Mouse (Mus musculus) heart, postnatal 10 days (tissue): ENCODE measurements around the gene Pcbp1. TPM values are rescaled to one million over a fixed set of nuclear protein-coding genes. Genes with fewer than 3 reads are reported as not detected.
"Not testable (repeated sequence)": the region's sequence is repeated elsewhere in the genome, so short reads cannot be mapped to it uniquely, and the experiment has no call there.

Source experiments
- DNase-seq, 2 experiments: peaks; one replicate each; pipeline ENCODE4 v3.0.0; 2021
- intact Hi-C: fragments of 180-260 bp; cut with DNase I; formaldehyde crosslinking; loops from one replicate; pipeline ENCODE4 v1.15.1; 2025
- total RNA-seq, 2 experiments: library from RNA; stranded (reverse); gene quantifications; 2 replicates each; pipeline ENCODE4 v1.2.3; 2021

The Pcbp1 gene
- 100 to 1,000 TPM; 205 to 210 TPM for total RNA-seq

DNA sequence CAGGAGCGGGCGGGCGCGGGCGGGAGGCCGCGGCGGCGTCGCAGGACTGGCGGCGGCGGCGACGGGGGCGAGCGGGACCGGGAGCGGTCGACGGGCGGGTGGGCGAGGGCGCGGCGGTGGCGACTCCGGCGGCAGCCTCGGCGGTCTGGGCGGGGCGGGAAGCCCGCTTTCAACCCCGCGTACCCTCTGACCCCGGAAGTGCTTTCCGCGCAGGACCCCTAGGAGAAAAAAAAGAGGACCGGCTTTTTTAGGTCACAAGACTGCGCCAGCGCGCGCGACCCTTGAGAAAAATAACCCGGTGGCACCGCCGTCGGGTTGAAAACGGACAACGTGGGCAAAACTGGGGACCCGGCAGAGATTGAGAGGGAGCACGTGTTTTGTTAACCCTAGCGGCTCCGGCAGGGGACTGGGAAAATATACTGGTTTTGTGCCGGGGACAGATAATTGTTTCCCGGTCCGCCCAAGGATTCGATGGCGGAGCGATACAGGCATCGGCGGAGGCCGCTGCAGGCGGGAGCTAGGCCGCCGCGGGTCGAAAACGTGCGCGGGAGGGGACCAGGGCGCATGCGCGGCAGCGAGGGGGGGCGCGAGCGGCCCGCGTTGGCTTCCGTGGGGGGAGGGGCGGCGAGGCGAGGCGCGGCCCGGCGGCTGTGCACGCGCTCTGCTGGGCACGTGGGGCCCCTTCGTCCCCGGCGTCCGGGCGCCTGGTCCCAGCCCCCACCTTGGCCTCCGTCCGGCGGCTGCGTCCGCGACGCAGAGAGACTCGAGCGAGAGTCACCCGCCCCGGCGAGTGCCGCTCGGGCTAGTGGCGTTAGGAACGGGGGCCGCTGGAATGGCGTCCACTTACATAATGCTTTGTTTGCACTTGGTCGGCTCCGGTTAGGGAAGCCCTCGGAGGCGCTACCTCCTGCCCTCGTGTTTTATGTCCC is at the start of gene Pcbp1:
Pcbp1 (minus strand) TSS at position 290 of the 929 bp plus-strand sequence.
- intact Hi-C loops = no loop called here

DNA sequence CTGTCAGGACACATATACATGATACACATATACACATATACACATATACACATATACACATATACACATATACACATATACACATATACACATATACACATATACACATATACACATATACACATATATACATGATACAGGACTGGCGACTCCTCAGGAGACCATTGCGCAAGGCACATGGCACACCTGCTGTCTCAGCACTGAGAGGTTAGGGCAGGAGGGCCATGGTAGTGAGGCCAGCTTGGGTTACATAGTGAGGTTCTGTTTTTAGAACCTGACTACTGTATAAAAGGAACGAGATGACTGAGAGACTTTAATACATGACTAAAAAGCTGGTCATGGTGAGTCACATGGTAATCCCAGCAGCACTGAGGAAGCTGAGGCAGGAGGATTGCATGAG is 48.4 kb upstream of the Pcbp1 start:
- DNase-seq = no peak
- intact Hi-C loops = no loop called here

More for the DNA sequence above, at the start of gene Pcbp1:
- peak; percentile 98 for DNase-seq

DNA sequence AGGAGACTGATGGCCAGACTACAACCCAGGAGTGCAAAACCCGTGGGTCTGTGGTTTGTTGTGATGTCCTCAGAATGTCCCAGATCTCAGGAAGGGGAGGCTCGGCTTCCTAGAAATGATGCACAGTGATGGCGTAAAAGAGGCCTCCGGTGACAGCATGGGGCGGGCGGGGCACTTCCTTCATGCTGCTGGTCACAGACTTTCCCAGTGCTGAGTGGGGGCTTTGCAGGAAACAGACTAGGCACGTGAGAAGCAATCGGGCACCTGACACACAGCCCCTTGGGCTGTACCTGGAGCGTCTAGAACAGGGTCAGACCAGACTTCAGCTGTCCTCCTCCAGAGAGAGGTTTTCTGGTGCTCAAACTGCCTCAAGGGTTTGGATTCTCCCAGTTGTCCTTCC is 44.7 kb upstream of the Pcbp1 start:
- DNase-seq = peak in 1 of 2 experiments; percentile 31
- intact Hi-C loops = no loop called here

DNA sequence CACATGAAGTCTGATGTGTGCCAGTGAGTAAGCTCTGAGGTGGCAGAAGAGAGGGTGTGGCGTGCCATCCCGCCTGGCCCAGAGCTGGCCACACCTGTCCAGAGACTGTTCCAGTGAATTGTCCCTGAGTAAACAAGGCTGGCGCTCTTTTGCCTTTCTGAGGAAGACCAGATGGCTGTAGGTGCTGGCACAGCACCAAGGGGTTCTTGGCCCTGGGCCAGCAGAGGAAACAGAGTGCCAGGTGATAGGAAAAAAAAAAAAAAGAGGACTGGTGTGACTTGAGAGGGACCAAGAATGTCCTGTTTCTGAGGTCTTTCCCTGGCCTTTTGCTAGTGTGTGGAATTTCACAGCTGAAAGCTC is 43.3 kb upstream of the Pcbp1 start:
- intact Hi-C loops = no loop called here
- DNase-seq = peak; percentile 53 to 68

DNA sequence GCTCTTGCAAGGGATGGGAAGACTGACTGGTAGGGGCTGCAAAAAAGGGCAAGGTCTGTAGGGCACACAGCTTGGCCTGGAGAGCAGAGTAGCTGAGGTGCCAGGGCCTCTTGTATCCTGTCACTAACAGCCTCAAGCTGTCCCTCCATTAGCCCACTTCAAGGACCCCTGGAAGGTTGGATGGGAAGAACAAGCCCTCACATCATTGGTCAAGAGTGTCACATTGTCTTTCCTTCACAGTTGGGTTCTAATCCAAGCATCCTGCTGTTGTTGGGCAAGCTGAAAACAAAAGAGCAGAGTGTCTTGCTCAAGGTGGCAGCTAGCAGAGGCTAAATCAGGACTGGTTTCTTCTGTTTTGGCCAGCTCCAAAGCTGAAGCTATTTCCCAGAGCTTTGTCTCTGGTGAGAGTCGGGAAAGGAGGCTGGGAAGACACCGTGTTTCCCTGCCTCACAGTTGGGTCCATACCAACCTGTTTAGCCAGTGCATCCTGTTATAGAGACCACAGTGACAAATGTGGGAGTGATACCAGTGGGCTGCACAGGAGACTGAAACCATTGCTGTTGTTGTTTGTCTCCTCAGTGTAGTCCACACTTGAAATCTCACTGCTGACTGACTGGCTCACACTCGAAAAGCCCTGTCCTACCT is 42.8 kb upstream of the Pcbp1 start:
- DNase-seq = no peak
- intact Hi-C loops = no loop called here

DNA sequence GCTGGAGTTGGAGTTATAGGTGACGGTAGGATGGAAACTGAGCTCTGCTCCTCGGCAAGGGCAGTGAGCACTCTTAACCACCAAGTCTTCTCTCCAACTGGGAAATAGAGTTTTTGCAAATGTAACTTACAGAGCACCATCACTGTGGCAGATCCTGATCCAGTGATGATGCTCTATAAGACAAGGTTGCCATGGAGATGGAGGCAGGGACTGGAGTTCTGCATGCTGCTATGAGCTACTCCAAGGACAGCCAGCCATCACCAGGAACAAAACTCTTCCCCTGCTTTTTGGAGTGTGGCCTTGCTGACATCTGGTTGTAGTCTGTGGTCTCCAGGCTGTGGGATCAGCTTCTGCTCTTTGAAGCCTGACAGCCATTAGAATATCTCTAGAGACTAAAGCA is 39.7 kb upstream of the Pcbp1 start:
- intact Hi-C loops = no loop called here
- no peak for DNase-seq

DNA sequence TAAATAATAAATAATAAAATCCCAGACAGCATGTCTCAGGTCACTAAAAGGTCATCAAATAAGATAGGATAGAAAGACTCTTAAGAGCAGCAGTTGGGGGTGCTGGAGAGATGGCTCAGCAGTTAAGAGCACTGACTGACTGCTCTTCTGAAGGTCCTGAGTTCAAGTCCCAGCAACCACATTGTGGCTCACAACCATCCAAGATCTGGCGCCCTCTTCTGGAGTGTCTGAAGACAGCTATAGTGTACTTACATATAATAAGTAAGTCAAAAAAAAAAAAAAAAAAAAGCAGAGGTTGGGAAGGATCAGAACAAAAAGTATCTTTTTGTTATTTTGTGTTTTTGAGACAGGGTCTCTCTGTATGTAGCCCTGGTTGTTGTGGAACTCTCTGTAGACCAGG is 31.1 kb upstream of the Pcbp1 start:
- intact Hi-C loops, DNase-seq: not testable (repeated sequence)

DNA sequence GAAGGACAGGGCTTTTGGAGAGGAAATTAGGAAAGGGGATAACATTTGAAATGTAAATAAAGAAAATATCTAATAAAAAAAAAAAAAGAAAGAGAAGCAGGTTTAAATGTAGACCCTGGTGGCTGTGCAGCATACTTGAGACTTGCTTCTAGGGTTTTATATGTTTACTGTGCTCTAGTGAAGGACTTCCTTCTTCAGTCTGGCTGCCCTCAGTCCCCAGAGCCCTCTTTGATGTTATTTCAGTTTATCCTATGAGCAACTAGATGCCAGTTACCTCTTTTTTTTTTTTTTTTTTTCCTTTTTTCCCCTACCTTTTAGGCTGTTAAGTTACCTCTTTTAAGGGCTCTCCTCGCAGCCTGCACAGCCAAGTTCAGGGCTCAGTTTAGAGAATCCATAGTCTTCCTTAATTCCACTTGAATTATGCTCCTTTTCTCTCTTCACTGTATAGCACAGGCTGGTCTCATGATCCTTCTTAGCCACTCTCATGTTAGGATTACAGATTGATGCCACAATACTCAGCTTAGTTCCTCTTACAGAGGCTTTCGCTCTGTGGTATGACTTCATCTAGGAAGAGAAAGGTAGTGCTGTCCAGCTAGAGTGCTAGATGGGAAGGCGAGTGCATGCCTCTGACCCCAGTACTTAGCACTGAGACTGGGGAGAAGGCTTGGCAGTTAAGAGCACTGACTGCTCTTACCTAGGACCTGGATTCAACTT is 30.4 kb upstream of the Pcbp1 start:
- DNase-seq = no peak
- intact Hi-C loops = no loop called here

DNA sequence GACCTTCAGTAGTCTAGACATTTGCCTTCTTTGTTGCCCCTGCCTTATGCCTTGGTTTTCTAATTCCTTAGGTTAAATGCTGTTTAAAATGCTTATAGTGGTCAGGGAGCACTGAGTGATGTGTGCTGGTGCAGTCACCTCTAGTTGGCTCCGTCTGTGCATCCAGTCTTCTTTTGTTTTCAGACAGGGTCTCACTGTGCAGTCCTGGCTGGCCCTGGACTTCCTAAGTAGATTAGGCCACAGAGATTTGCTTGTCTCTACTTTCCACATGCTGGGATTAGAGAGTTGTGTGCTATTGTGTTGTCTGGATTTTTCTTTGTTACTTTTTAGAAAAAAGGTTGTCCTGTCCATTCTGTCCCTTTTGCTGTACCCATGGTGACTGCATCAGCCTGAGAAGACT is 24.5 kb upstream of the Pcbp1 start:
- no peak for DNase-seq
- intact Hi-C loops = no loop called here

DNA sequence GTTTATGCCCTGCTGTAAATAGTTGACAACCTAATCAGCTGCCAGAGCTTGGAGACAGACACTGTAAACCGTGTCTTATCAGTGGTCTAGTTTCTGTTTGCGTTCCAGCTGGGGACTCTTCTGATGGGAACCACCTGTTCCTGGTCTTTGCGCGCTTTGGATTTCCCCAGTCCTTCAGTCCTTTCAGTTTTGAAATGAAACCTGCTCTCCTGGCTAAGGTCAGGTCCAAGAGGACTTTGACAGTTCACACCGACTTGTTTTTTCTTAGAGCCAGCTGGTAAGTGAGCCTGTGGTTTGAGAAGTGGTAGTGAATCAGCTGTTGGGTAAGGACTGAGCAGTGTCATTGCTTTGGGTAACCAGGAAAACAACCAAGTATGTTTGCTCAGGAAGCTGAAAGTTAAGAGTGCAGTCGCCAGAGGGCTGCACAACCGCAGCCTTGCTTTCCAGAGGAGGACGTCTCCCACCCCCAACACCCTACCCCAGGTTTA is 21.8 kb upstream of the Pcbp1 start:
- intact Hi-C loops = loop anchor here (5.0 to 10.0 kb wide), 2 partner anchors 49 to 257 kb away; no protein-coding TSS in a partner anchor
- DNase-seq = peak; percentile 45 to 50

DNA sequence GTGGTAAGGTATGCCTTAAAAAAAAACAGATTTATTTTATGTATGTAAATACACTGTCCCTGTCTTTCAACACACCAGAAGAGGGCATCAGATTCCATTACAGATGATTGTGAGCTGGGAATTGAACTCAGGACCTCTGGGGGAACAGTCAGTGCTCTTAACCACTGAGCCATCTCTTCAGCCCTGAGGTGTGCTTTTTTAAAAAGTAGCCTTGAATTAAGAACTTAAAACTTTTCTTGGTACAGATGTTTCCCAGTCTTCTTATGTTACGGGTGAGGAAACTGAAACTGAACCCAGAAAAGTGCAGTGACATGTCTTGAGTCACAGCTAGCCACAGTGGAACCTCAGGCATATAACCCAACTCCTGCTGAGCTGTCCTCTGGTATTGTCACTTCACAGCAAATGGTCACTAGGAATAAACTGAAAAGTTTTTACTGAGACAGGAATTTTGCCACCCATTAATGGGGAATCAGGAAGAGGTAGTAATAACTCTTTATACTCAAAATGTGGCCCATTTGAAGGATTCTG is 21.2 kb upstream of the Pcbp1 start:
- DNase-seq = no peak

DNA sequence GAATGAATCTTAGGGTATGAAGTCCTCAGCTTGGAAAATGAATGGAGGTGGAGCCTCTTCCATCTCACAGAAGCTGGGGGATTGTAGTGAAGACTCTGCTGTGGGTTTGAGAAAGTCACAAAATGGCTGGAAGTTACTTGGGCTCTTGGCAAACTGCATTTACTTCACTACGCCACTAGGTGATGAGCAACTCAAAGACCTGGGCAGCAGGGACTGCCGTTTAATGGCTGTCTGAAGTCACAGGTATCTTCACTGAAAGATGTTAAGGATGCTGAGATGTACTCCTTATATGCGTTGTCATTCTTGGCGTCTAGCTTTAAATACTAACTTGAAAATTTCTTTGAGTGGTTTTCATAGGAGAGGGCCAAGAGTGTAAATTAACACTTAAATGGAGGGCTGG is 19.1 kb upstream of the Pcbp1 start:
- intact Hi-C loops = loop anchor here (1.0 to 10.0 kb wide), 5 partner anchors 52 to 260 kb away; no protein-coding TSS in a partner anchor
- peak; percentile 46 to 51 for DNase-seq

More for the DNA sequence above, 21.2 kb upstream of the Pcbp1 start:
- intact Hi-C loops = loop anchor here (5.0 to 10.0 kb wide), 2 partner anchors 50 to 258 kb away; no protein-coding TSS in a partner anchor

DNA sequence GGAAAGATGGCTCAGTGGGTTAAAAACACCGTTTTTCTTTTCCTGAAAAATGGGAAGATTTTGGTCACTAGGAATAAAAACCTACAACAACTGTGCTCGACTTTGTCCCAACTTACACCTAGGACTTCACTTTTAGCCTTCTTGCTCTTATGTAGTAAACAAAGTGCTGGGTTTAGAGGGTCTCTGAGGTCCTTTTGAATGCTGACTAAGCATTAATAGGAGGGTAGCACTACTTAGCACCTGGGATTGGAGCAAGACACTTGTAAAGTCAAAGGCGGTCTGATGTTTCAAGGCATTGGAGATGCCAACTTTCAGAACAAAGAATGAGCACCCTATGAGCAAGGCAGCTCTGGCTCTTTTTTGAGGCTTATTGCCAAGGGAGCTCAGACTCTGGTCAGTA is 17.7 kb upstream of the Pcbp1 start:
- DNase-seq = no peak
- intact Hi-C loops = loop anchor here (2.0 to 10.0 kb wide), 2 partner anchors 95 to 261 kb away; no protein-coding TSS in a partner anchor

DNA sequence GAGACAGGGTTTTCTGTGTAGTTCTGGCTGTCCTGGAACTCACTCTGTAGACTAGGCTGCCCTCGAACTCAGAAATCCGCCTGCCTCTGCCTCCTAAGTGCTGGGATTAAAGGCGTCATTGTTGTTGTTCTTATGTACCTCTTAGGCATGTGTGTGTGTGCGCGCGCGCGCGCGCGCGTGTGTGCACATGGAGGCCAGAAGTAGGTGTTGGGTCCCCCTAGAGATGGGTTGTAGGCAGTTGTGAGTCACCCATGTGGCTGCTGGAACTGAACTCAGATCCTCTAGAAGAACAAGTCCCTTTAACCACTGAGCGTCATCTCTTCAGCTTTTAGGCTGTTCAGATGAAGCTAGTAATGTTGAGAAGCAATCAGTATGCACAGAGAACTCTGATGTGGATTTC is 16.9 kb upstream of the Pcbp1 start:
- DNase-seq = no peak
- intact Hi-C loops = loop anchor here (10.0 kb wide), 1 partner anchor 262 kb away; no protein-coding TSS in a partner anchor

DNA sequence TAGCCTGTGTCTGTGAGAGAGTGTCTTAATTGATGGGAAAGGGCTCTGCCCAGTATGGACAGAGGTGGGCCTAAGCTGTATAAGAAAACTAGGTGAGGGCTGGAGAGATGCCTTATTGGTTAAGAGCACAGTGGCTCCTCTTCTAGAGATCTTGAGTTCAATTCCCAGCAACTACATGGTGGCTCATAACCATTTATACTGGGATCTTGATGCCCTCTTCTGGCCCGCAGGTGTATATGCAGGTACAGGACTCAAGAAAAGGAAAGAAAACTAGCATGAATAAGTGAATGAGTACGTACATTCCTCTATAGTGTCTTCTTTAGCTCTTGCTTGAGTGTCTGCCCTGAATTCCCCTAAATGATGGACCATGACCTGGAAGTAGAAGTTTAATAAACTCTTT is 15.5 kb upstream of the Pcbp1 start:
- intact Hi-C loops = loop anchor here (10.0 kb wide), 1 partner anchor 263 kb away; no protein-coding TSS in a partner anchor
- no peak for DNase-seq

DNA sequence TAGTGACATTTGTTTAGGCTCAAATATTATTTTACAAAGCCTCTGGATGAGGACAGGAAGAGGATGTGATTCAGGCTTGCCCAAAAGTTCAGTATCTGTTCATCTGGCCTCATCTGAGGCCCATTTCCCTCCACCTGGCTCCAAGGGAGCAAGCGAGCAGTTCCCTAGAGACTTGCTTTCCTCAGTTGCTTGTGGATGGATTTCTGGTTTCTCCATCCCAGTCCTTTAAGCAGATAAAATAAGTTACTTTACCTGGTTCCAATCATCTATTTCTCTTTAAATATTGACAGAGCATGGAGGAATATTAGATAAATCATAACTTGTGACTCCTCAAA is 2.3 kb upstream of the Pcbp1 start:
- intact Hi-C loops = no loop called here
- DNase-seq = no peak

DNA sequence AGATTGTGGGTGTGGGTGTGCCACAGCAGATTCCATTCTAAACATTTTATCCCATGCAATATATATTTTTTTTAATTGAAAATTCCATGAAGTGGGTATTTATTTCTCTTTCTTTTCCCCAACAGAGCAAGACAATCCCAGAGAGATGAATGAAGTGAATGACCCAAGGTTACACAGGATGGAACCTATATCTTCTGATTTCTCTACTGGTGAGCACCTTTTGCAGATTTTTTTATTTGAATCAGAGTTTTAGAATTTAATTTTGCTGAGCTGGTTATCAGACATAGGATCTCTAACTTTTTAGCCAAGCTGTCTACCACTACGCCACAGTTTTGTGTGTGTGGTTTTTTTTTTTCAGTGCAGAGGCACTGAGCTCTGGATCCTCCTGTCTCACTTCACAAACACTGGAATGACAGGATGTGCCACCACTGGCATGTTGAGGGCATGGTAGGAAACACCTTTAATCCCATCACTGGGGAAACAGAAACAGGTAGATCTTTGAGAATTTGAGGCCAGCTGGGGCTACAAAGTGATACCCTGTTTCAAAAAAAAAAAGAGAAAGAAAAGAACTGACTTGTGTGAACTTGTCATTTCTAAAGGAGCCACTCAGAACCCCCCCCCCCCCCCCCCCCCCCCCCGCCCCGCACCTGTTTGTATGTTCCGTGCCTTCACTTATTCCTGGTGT is 1.8 kb upstream of the Pcbp1 start:
- no peak for DNase-seq
- intact Hi-C loops = no loop called here

DNA sequence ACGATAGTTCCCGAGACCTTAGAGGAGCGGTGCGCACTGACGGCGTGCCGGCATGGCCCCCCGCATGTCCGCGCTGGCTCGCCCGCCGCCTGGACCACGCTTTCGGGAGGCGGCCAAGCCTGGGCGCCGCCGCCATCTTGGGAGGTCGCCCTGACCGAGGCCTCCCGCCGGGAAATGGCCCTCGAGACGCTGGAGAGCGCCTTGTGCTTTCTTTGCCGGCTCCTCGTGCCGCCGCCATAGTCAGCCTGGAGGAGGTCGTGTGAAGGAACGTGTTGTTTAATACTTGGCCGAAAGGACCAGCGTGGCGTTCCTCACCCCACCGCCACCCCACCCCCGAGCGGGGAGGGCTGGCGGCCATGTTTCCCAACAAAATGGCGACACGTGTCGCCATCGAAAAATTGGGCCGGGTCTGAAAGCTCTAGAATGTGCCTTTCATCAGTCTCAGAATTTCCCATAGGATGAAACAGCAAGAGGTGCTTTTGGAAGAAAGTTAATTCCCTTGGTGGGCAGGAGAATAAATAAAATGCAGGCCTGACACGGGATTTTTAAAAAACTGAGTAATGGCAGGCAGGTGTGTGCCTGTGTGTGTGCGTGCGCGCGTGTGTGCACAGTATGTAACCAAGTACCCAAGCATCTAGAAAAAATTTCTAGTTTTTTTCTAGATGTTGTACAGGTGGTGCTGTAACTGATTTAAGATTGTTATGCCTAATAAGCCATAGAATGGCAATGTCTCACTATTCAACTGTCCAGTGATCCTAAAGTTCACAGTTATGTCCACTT is 1.0 kb upstream of the Pcbp1 start:
- intact Hi-C loops = no loop called here
- peak; percentile 91 to 92 for DNase-seq

DNA sequence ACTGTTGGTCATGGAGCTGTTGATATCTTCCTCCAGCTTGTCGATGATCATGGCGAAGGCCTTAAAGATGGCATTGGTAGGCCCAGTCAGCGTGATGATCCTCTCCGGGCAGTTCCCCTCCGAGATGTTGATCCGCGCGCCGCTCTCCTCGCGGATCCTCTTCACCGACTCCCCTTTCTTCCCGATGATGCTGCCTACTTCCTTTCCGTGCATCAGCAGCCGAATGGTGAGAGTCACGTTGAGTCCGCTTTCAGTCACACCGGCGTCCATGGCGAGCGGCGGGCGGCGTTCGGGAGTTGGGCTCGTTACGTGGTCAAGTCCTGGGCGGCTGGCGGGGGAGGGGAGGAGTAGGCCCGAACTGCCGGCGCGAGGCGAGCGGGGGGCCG is 482 bp downstream of the Pcbp1 start:
- DNase-seq = peak; percentile 84
- intact Hi-C loops = loop anchor here (1.0 to 2.0 kb wide), 2 partner anchors 29 to 53 kb away; no protein-coding TSS in a partner anchor
